In genomic region chr11:120069261-120069660, GRCm38 (mm10) we compare ENCODE assay signal across 26 mouse cellular contexts. TPM values are rescaled to one million over a fixed set of nuclear protein-coding genes. Genes with fewer than 3 reads are reported as not detected.
A peak's percentile ranks its signal among the peaks of the same experiment; 100 is the strongest.
DNase-seq lines count a peak whose midpoint lies in the region; ATAC-seq and TF ChIP-seq lines count a peak whose summit lies in the region.
"Had no signal": no experiment of that assay in that cellular context is flagged by ENCODE, and none has a peak within 500 bp of the region (broad histone marks: within the 10 kb centered on the region; RNA-seq: fewer than 3 reads in every experiment).

No protein-coding gene starts in this region.

- no peak overlapping the region for H3K4me2 ChIP-seq in intestine, embryonic 16.5 days (ENCODE audit: low read depth, low read length)
- H3K4me2 ChIP-seq in intestine, embryonic 15.5 days (replicated peaks): no peak overlapping the region
- H3K4me2 ChIP-seq in neural tube, embryonic 11.5 days (ENCODE audit: low read depth): no peak overlapping the region
- no peak overlapping the region for H3K4me2 ChIP-seq in forebrain, postnatal 0 days (ENCODE audit: low read depth)
- H3K4me2 ChIP-seq: embryonic facial prominence, embryonic 15.5 days; heart, embryonic 12.5 days; hindbrain, embryonic 14.5 days; midbrain, embryonic 13.5 days; neural tube, embryonic 13.5 days; stomach, embryonic 15.5 days had no signal

- H3K9ac ChIP-seq in intestine, embryonic 16.5 days (ENCODE audit: low read depth, low read length): 0 out of 2 replicates have a peak overlapping the region, but pooled peaks have one; percentile 19
- H3K9ac ChIP-seq in intestine, embryonic 15.5 days: no peak overlapping the region; the same call in 1 of the 2 replicates
- no peak overlapping the region for H3K9ac ChIP-seq in neural tube, embryonic 11.5 days (ENCODE audit: low read length)
- H3K9ac ChIP-seq in forebrain, postnatal 0 days: no peak overlapping the region
- H3K9ac ChIP-seq: embryonic facial prominence, embryonic 15.5 days; hindbrain, embryonic 14.5 days; midbrain, embryonic 13.5 days; neural tube, embryonic 13.5 days; stomach, embryonic 15.5 days had no signal

- H3K4me3 ChIP-seq in intestine, embryonic 16.5 days (ENCODE audit: low read length): no peak overlapping the region
- no peak overlapping the region for H3K4me3 ChIP-seq in intestine, embryonic 15.5 days (replicated peaks)
- no peak overlapping the region for H3K4me3 ChIP-seq in embryonic facial prominence, embryonic 10.5 days
- no peak overlapping the region for H3K4me3 ChIP-seq in neural tube, embryonic 11.5 days (ENCODE audit: low read depth, low read length)
- no peak overlapping the region for H3K4me3 ChIP-seq in forebrain, postnatal 0 days (ENCODE audit: low read depth, low read length)
- H3K4me3 ChIP-seq: embryonic facial prominence, embryonic 15.5 days; heart, embryonic 12.5 days; midbrain, embryonic 13.5 days; neural tube, embryonic 13.5 days; stomach, embryonic 15.5 days had no signal

- no peaks in the 10 kb centered on the region for H3K27me3 ChIP-seq in intestine, embryonic 16.5 days (replicated peaks; ENCODE audit: control insufficient read depth, insufficient read depth, low read length)
- no peaks in the 10 kb centered on the region for H3K27me3 ChIP-seq in intestine, embryonic 15.5 days (replicated peaks)
- no peaks in the 10 kb centered on the region; the same call in 1 of the 2 replicates for H3K27me3 ChIP-seq in embryonic facial prominence, embryonic 10.5 days (replicated peaks; ENCODE audit: low read depth, poor library complexity, severe bottlenecking)
- H3K27me3 ChIP-seq in neural tube, embryonic 11.5 days (ENCODE audit: control insufficient read depth, insufficient read depth, low read length): no peaks in the 10 kb centered on the region
- H3K27me3 ChIP-seq in forebrain, postnatal 0 days (ENCODE audit: insufficient read depth, low read length): no peaks in the 10 kb centered on the region
- H3K27me3 ChIP-seq: CH12.LX; embryonic facial prominence, embryonic 15.5 days; heart, embryonic 12.5 days; midbrain, embryonic 13.5 days; neural tube, embryonic 13.5 days; stomach, embryonic 15.5 days had no signal

- 37% methylated on average over 11 of the region's 11 CpGs for WGBS in intestine, embryonic 16.5 days
- WGBS in intestine, embryonic 15.5 days: 30% methylated on average over 11 of the region's 11 CpGs
- WGBS in embryonic facial prominence, embryonic 10.5 days: 53% methylated on average over 11 of the region's 11 CpGs
- 25% methylated on average over 11 of the region's 11 CpGs for WGBS in neural tube, embryonic 11.5 days
- WGBS in forebrain, postnatal 0 days: 59% methylated on average over 11 of the region's 11 CpGs

- TF ChIP-seq CTCF in forebrain, postnatal 0 days (IDR thresholded peaks at IDR 0.05; ENCODE audit: low read depth): no peak

- DNase-seq in embryo, embryonic 10 days (ENCODE audit: low spot score): peak; percentile 65
- DNase-seq in embryonic facial prominence, embryonic 10.5 days (ENCODE audit: low spot score): no peak
- peak; percentile 67 for DNase-seq in neural tube, embryonic 11.5 days (ENCODE audit: low spot score)
- no peak for DNase-seq in liver
- no peak for DNase-seq in forebrain, postnatal 0 days
- DNase-seq: adrenal gland, postnatal 14 days; B cell, adult 2 months; cerebellum, adult 8-10 months; gastrocnemius, postnatal 10 days; heart, postnatal 14 days; kidney, postnatal 36 days; lung, postnatal 14 days; right cerebral cortex, postnatal 4 days; thymus, adult 18-20 months; thymus, postnatal 36 days had no signal

- no peaks in the 10 kb centered on the region for H3K9me3 ChIP-seq in intestine, embryonic 16.5 days (ENCODE audit: control insufficient read depth, low read length)
- H3K9me3 ChIP-seq in intestine, embryonic 15.5 days: no peaks in the 10 kb centered on the region
- no peaks in the 10 kb centered on the region for H3K9me3 ChIP-seq in embryonic facial prominence, embryonic 10.5 days
- no peaks in the 10 kb centered on the region for H3K9me3 ChIP-seq in neural tube, embryonic 11.5 days (ENCODE audit: control insufficient read depth, low read length)
- H3K9me3 ChIP-seq in forebrain, postnatal 0 days (ENCODE audit: low read length): no peaks in the 10 kb centered on the region
- H3K9me3 ChIP-seq: embryonic facial prominence, embryonic 15.5 days; heart, embryonic 12.5 days; midbrain, embryonic 13.5 days; neural tube, embryonic 13.5 days; stomach, embryonic 15.5 days had no signal

- H3K4me1 ChIP-seq in intestine, embryonic 16.5 days (ENCODE audit: control insufficient read depth, insufficient read depth, low read length): 0 out of 2 replicates have a peak, but pooled peaks cover 5% of the 10 kb centered on the region
- peaks cover 7% of the 10 kb centered on the region; the same call in 1 of the 2 replicates for H3K4me1 ChIP-seq in intestine, embryonic 15.5 days (replicated peaks)
- peaks cover 75% of the 10 kb centered on the region for H3K4me1 ChIP-seq in embryonic facial prominence, embryonic 10.5 days
- H3K4me1 ChIP-seq in neural tube, embryonic 11.5 days (ENCODE audit: control insufficient read depth, insufficient read depth, low read length): peaks cover 11% of the 10 kb centered on the region; the same call in 1 of the 2 replicates
- no peaks in the 10 kb centered on the region for H3K4me1 ChIP-seq in forebrain, postnatal 0 days (ENCODE audit: insufficient read depth)
- H3K4me1 ChIP-seq: midbrain, embryonic 13.5 days had no signal

- no peak for ATAC-seq in intestine, embryonic 16.5 days
- ATAC-seq in intestine, embryonic 15.5 days: no peak
- ATAC-seq in neural tube, embryonic 11.5 days (ENCODE audit: insufficient read depth, low FRiP score, low TSS enrichment): no peak
- ATAC-seq in forebrain, postnatal 0 days: no peak
- ATAC-seq: forebrain, embryonic 14.5 days; inflammation-experienced regulatory T-cells, adult 6 months; midbrain, embryonic 13.5 days had no signal

- peaks cover 20% of the 10 kb centered on the region for H3K36me3 ChIP-seq in intestine, embryonic 16.5 days (ENCODE audit: control insufficient read depth, insufficient read depth, low read length)
- peaks cover 33% of the 10 kb centered on the region; the same call in 1 of the 2 replicates for H3K36me3 ChIP-seq in intestine, embryonic 15.5 days
- peaks cover 100% of the 10 kb centered on the region for H3K36me3 ChIP-seq in embryonic facial prominence, embryonic 10.5 days (replicated peaks)
- peaks cover 24% of the 10 kb centered on the region for H3K36me3 ChIP-seq in neural tube, embryonic 11.5 days (ENCODE audit: control insufficient read depth, insufficient read depth, low read length)
- peaks cover 91% of the 10 kb centered on the region for H3K36me3 ChIP-seq in forebrain, postnatal 0 days (ENCODE audit: insufficient read depth)

- no peak overlapping the region for H3K27ac ChIP-seq in intestine, embryonic 16.5 days (ENCODE audit: low read length)
- no peak overlapping the region for H3K27ac ChIP-seq in intestine, embryonic 15.5 days
- H3K27ac ChIP-seq in embryonic facial prominence, embryonic 10.5 days (replicated peaks): peak overlapping the region; percentile 41; the same call in 1 of the 2 replicates
- no peak overlapping the region for H3K27ac ChIP-seq in neural tube, embryonic 11.5 days (ENCODE audit: low read depth, low read length)
- no peak overlapping the region for H3K27ac ChIP-seq in forebrain, postnatal 0 days (ENCODE audit: low read depth, low read length)
- H3K27ac ChIP-seq: embryonic facial prominence, embryonic 15.5 days; hindbrain, embryonic 14.5 days; midbrain, embryonic 13.5 days; neural tube, embryonic 13.5 days; stomach, embryonic 15.5 days had no signal

RNA-seq across cellular contexts. Expression of gene Cep131, which starts 17.4 kb away (rescaled TPM):
- 12.0 and 12.2 TPM in 2 replicates for polyA plus RNA-seq in intestine, embryonic 16.5 days (2015; fragmentation: Nextera tagmentation; extraction: Ambion mirVana)
- 14.2 and 19.7 TPM in 2 replicates for polyA plus RNA-seq in intestine, embryonic 15.5 days (2015; fragmentation: Nextera tagmentation; extraction: Ambion mirVana)
- 43.0 and 46.9 TPM in 2 replicates for polyA plus RNA-seq in embryonic facial prominence, embryonic 10.5 days (2016; fragmentation: Nextera tagmentation; extraction: Ambion mirVana)
- 28.4 and 32.2 TPM in 2 replicates for polyA plus RNA-seq in neural tube, embryonic 11.5 days (2014; fragmentation: Nextera tagmentation; extraction: Ambion mirVana)
- total RNA-seq in forebrain, postnatal 0 days (2014; rRNA removed): 18.3 and 21.4 TPM in 2 replicates
- polyA plus RNA-seq in forebrain, postnatal 0 days (2015; fragmentation: Nextera tagmentation; extraction: Ambion mirVana): 21.0 and 22.0 TPM in 2 replicates

RNA-seq across cellular contexts. Expression of gene Aatk, which starts 22.3 kb away (rescaled TPM):
- 1.7 and 2.3 TPM in 2 replicates for polyA plus RNA-seq in intestine, embryonic 16.5 days (2015; fragmentation: Nextera tagmentation; extraction: Ambion mirVana)
- polyA plus RNA-seq in intestine, embryonic 15.5 days (2015; fragmentation: Nextera tagmentation; extraction: Ambion mirVana): 3.1 and 3.4 TPM in 2 replicates
- polyA plus RNA-seq in embryonic facial prominence, embryonic 10.5 days (2016; fragmentation: Nextera tagmentation; extraction: Ambion mirVana): 0.84 and 1.6 TPM in 2 replicates
- 3.0 and 5.1 TPM in 2 replicates for polyA plus RNA-seq in neural tube, embryonic 11.5 days (2014; fragmentation: Nextera tagmentation; extraction: Ambion mirVana)
- total RNA-seq in forebrain, postnatal 0 days (2014; rRNA removed): 104 and 110 TPM in 2 replicates
- polyA plus RNA-seq in forebrain, postnatal 0 days (2015; fragmentation: Nextera tagmentation; extraction: Ambion mirVana): 27.3 and 31.7 TPM in 2 replicates
- polyA plus RNA-seq: inflammation-experienced regulatory T-cells, adult 6 months had no signal

RNA-seq across cellular contexts. Expression of gene Tepsin, which starts 29.3 kb away (rescaled TPM):
- 21.1 and 22.5 TPM in 2 replicates for polyA plus RNA-seq in intestine, embryonic 16.5 days (2015; fragmentation: Nextera tagmentation; extraction: Ambion mirVana)
- 15.4 and 17.7 TPM in 2 replicates for polyA plus RNA-seq in intestine, embryonic 15.5 days (2015; fragmentation: Nextera tagmentation; extraction: Ambion mirVana)
- 20.2 and 21.4 TPM in 2 replicates for polyA plus RNA-seq in embryonic facial prominence, embryonic 10.5 days (2016; fragmentation: Nextera tagmentation; extraction: Ambion mirVana)
- polyA plus RNA-seq in neural tube, embryonic 11.5 days (2014; fragmentation: Nextera tagmentation; extraction: Ambion mirVana): 16.9 and 18.8 TPM in 2 replicates
- total RNA-seq in forebrain, postnatal 0 days (2014; rRNA removed): 19.0 and 25.8 TPM in 2 replicates
- polyA plus RNA-seq in forebrain, postnatal 0 days (2015; fragmentation: Nextera tagmentation; extraction: Ambion mirVana): 12.7 and 14.8 TPM in 2 replicates

RNA-seq across cellular contexts. Expression of gene Ndufaf8, which starts 29.5 kb away (rescaled TPM):
- polyA plus RNA-seq in intestine, embryonic 16.5 days (2015; fragmentation: Nextera tagmentation; extraction: Ambion mirVana): 113 and 119 TPM in 2 replicates
- polyA plus RNA-seq in intestine, embryonic 15.5 days (2015; fragmentation: Nextera tagmentation; extraction: Ambion mirVana): 90.8 and 109 TPM in 2 replicates
- polyA plus RNA-seq in embryonic facial prominence, embryonic 10.5 days (2016; fragmentation: Nextera tagmentation; extraction: Ambion mirVana): 82.0 and 87.7 TPM in 2 replicates
- 65.7 and 70.7 TPM in 2 replicates for polyA plus RNA-seq in neural tube, embryonic 11.5 days (2014; fragmentation: Nextera tagmentation; extraction: Ambion mirVana)
- total RNA-seq in forebrain, postnatal 0 days (2014; rRNA removed): 16.7 and 32.2 TPM in 2 replicates
- 58.1 and 74.8 TPM in 2 replicates for polyA plus RNA-seq in forebrain, postnatal 0 days (2015; fragmentation: Nextera tagmentation; extraction: Ambion mirVana)

Comparison
In these comparisons a context has a peak if more than half of its experiments do, and no peak if none do; other contexts are left out.
1. DNase-seq: peak in embryo, embryonic 10 days (single experiment) and neural tube, embryonic 11.5 days (single experiment); none in embryonic facial prominence, embryonic 10.5 days (single experiment), liver (single experiment) and forebrain, postnatal 0 days (single experiment).